Mouse (Mus musculus): ENCODE data around the gene Zfp759. TPM values are rescaled to one million over a fixed set of nuclear protein-coding genes. Genes with fewer than 3 reads are reported as not detected.
"Not testable (repeated sequence)": the region's sequence is repeated elsewhere in the genome, so short reads cannot be mapped to it uniquely, and the experiment has no call there.

Gene Zfp759
- total and polyA plus RNA-seq, 2 experiments from 2014 or later = 0.11 to 1.2 TPM

DNA sequence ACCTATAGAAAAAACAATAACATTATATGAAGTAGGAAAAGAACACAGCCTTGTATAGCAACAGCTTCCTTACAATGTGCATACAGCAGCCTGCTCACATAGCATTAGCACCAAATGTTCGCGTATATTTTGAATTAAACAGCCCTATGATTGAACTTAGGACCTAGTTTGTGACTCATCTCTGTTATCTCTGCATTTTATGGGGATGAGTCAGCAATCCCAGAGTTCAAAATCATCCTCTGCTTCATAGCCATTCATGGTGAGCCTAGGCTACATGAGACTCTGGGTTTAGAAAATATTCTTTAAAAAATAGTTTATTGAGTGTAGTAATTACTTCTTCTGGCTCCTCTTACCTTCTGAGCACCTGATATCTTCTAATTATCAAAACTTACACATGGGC is 8.2 kb upstream of the Zfp759 start:
- no peak overlapping the region for H3K9ac ChIP-seq (replicated peaks; ENCODE audit: low read depth, low read length)
- H3K4me2 ChIP-seq (ENCODE audit: low read depth, low read length) = no peak overlapping the region
- H3K4me3 ChIP-seq (ENCODE audit: low read depth, low read length) = no peak overlapping the region
- ATAC-seq (ENCODE audit: insufficient read depth, low read depth) (no peak), DNase-seq (ENCODE audit: low spot score) (no peak)
- H3K36me3 ChIP-seq (replicated peaks; ENCODE audit: control insufficient read depth, insufficient read depth, low read length) = no peaks in the 10 kb centered on the region
- no peaks in the 10 kb centered on the region for H3K27me3 ChIP-seq (ENCODE audit: control insufficient read depth, insufficient read depth, low read length)
- WGBS = 71% methylated on average over 2 of the region's 2 CpGs
- no peak overlapping the region for H3K27ac ChIP-seq (ENCODE audit: low read depth)
- TF ChIP-seq EP300 (IDR thresholded peaks at IDR 0.05; ENCODE audit: low read depth) = no peak
- TF ChIP-seq CTCF (IDR thresholded peaks at IDR 0.05; ENCODE audit: low read depth) = no peak
- peaks cover 3% of the 10 kb centered on the region; the same call in 1 of the 2 replicates for H3K4me1 ChIP-seq (ENCODE audit: control insufficient read depth, insufficient read depth)
- no peaks in the 10 kb centered on the region for H3K9me3 ChIP-seq (replicated peaks; ENCODE audit: control insufficient read depth, low read length)

DNA sequence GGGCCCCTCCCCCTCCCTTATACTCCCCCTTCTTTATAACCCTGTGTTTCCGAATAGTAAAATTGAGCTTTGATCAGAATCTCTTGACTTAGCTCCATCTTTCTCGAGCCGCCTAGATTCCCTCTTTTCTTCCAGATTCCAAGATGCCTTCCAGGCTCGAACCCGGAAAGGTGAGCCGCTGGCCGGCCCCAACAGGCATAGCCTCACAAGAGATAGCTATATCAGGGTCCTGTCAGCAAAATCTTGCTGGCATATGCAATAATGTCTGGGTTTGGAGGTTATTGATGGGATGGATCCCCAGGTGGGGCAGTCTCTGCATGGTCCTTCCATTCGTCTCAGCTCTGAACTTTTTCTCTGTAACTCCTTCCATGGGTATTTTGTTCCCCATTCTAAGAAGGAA is 5.3 kb upstream of the Zfp759 start, which contains the start of gene Rslcan18:
TSS of gene Rslcan18 (minus strand) at position 101 of the 400 bp plus-strand sequence.
- WGBS = 79% methylated on average over 8 of the region's 8 CpGs
- H3K4me3 ChIP-seq (ENCODE audit: low read depth, low read length); DNase-seq (ENCODE audit: low spot score); H3K27ac ChIP-seq (ENCODE audit: low read depth); H3K9ac ChIP-seq (replicated peaks; ENCODE audit: low read depth, low read length); H3K9me3 ChIP-seq (replicated peaks; ENCODE audit: control insufficient read depth, low read length); H3K4me2 ChIP-seq (ENCODE audit: low read depth, low read length); H3K27me3 ChIP-seq (ENCODE audit: control insufficient read depth, insufficient read depth, low read length); H3K36me3 ChIP-seq (replicated peaks; ENCODE audit: control insufficient read depth, insufficient read depth, low read length); H3K4me1 ChIP-seq (ENCODE audit: control insufficient read depth, insufficient read depth); ATAC-seq (ENCODE audit: insufficient read depth, low read depth): not testable (repeated sequence)

DNA sequence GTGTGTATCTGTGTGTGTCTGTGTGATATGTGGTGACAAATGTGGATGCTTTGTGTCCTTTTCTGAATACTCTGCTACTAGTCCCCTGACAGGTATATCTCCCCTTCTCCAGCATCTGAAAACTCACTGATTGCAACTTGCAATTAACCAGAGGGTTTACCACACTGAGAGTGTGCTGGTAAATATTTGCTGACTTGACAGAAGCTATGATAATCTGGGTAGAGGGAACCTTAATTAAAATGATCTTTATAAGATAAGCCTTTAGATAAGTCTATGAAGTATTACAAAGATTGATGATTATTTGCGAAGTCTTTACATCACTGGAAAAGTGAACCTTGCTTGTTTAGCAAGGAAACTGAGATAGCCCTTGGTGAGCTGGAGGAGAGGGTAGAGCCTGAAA is 3.0 kb downstream of the Zfp759 start:
- ATAC-seq (ENCODE audit: insufficient read depth, low read depth) (no peak), DNase-seq (ENCODE audit: low spot score) (no peak)
- no peaks in the 10 kb centered on the region for H3K36me3 ChIP-seq (replicated peaks; ENCODE audit: control insufficient read depth, insufficient read depth, low read length)
- 83% methylated on average over 1 of the region's 1 CpGs for WGBS
- H3K27me3 ChIP-seq (ENCODE audit: control insufficient read depth, insufficient read depth, low read length) = no peaks in the 10 kb centered on the region
- peaks cover 5% of the 10 kb centered on the region; the same call in 1 of the 2 replicates for H3K4me1 ChIP-seq (ENCODE audit: control insufficient read depth, insufficient read depth)
- no peak overlapping the region for H3K9ac ChIP-seq (replicated peaks; ENCODE audit: low read depth, low read length)
- H3K4me3 ChIP-seq (ENCODE audit: low read depth, low read length) = no peak overlapping the region
- H3K4me2 ChIP-seq (ENCODE audit: low read depth, low read length) = no peak overlapping the region
- TF ChIP-seq CTCF (IDR thresholded peaks at IDR 0.05; ENCODE audit: low read depth) (no peak), EP300 (IDR thresholded peaks at IDR 0.05; ENCODE audit: low read depth) (no peak)
- no peak overlapping the region for H3K27ac ChIP-seq (ENCODE audit: low read depth)
- no peaks in the 10 kb centered on the region for H3K9me3 ChIP-seq (replicated peaks; ENCODE audit: control insufficient read depth, low read length)

DNA sequence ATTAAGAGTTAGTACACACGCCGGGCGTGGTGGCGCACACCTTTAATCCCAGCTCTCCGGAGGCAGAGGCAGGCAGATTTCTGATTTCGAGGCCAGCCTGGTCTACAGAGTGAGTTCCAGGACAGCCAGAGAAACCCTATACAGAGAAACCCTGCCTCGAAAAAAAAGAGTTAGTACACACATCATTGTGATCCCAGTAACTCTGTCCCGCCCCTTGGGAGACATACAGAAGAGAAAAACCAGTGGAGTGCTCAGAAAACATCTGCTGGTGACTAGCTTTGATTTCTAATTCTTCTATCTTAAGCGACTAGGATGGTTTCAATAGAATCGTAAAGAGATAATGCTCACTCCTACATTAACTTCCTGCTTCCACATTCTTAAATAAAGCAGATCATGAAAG is 6.0 kb downstream of the Zfp759 start:
- Histone ChIP-seq H3K4me2 (ENCODE audit: low read depth, low read length) (peak overlapping the region; percentile 70), H3K4me3 (ENCODE audit: low read depth, low read length) (peak overlapping the region; percentile 80; the same call in 1 of the 2 replicates)
- WGBS = 71% methylated on average over 10 of the region's 10 CpGs
- not testable (repeated sequence) for H3K27me3 ChIP-seq (ENCODE audit: control insufficient read depth, insufficient read depth, low read length); DNase-seq (ENCODE audit: low spot score); H3K36me3 ChIP-seq (replicated peaks; ENCODE audit: control insufficient read depth, insufficient read depth, low read length); H3K4me1 ChIP-seq (ENCODE audit: control insufficient read depth, insufficient read depth); H3K9me3 ChIP-seq (replicated peaks; ENCODE audit: control insufficient read depth, low read length); ATAC-seq (ENCODE audit: insufficient read depth, low read depth); H3K9ac ChIP-seq (replicated peaks; ENCODE audit: low read depth, low read length); H3K27ac ChIP-seq (ENCODE audit: low read depth)

DNA sequence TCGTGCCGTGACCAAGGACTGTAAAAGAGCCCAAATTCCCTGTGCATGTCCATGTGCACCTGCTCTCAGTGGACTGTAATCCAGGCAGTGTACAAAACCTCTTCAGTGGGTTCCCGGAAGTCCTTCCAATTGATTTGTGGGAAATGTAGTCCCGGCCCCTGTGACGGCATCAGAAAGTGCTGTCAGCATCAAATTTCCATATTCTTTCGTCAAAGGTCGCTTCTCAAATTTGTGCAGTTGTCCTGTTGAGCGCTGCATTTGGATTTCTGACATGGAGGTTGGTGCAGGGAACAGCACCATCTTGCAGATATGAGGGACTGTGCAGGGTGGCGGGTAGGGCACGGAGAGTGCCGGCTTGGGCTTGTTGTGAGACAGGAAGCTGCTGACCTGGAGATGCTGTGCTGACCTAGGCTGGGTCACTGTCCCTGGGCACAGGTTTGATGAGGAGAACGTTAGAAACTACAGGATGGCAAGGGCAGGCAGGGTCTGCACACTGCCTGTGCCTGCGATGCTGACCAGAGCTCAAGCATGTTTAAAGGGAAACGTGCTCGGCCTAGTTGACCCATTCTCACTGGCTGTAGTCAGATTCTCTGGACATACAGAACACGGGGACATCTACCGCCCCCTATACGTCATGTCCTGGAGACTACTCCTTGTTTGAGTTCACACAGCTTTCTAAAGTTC is 6.7 kb downstream of the Zfp759 start:
- no peaks in the 10 kb centered on the region for H3K27me3 ChIP-seq (ENCODE audit: control insufficient read depth, insufficient read depth, low read length)
- 1% methylated on average over 18 of the region's 18 CpGs for WGBS
- H3K27ac ChIP-seq (ENCODE audit: low read depth) = peak overlapping the region; percentile 75
- no peaks in the 10 kb centered on the region for H3K36me3 ChIP-seq (replicated peaks; ENCODE audit: control insufficient read depth, insufficient read depth, low read length)
- H3K4me1 ChIP-seq (ENCODE audit: control insufficient read depth, insufficient read depth) = peaks cover 5% of the 10 kb centered on the region; the same call in 1 of the 2 replicates
- peak overlapping the region; percentile 70 for H3K4me2 ChIP-seq (ENCODE audit: low read depth, low read length)
- H3K9me3 ChIP-seq (replicated peaks; ENCODE audit: control insufficient read depth, low read length) = no peaks in the 10 kb centered on the region
- ATAC-seq (ENCODE audit: insufficient read depth, low read depth) (peak; percentile 95), DNase-seq (ENCODE audit: low spot score) (peak; percentile 89)
- TF ChIP-seq CTCF (IDR thresholded peaks at IDR 0.05; ENCODE audit: low read depth) (no peak), EP300 (IDR thresholded peaks at IDR 0.05; ENCODE audit: low read depth) (no peak)
- peak overlapping the region; percentile 68 for H3K9ac ChIP-seq (replicated peaks; ENCODE audit: low read depth, low read length)
- H3K4me3 ChIP-seq (ENCODE audit: low read depth, low read length) = peak overlapping the region; percentile 80

DNA sequence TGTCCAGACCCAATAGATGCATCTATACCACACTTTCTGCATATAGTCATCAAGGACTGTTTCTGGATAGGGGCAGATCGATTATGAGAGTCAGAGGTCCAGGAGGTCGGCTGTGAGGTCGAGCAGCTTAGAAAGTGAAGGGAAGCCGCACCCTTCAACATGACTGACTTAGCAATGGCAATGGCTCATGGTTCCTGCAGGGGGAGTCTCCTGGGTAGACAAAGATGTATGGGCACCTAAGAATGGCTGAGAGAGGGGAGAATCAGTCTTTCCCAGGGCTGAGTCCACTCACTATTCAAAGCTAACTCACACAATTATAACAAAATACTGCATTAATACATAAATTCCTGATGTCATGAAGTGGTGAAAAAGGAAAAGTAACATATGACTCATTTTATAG is 44.7 kb downstream of the Zfp759 start:
- 40% methylated on average over 4 of the region's 4 CpGs for WGBS
- H3K4me3 ChIP-seq (ENCODE audit: low read depth, low read length); DNase-seq (ENCODE audit: low spot score); ATAC-seq (ENCODE audit: insufficient read depth, low read depth); H3K4me1 ChIP-seq (ENCODE audit: control insufficient read depth, insufficient read depth); H3K9me3 ChIP-seq (replicated peaks; ENCODE audit: control insufficient read depth, low read length); H3K27ac ChIP-seq (ENCODE audit: low read depth); H3K4me2 ChIP-seq (ENCODE audit: low read depth, low read length); H3K36me3 ChIP-seq (replicated peaks; ENCODE audit: control insufficient read depth, insufficient read depth, low read length); H3K27me3 ChIP-seq (ENCODE audit: control insufficient read depth, insufficient read depth, low read length); H3K9ac ChIP-seq (replicated peaks; ENCODE audit: low read depth, low read length): not testable (repeated sequence)

DNA sequence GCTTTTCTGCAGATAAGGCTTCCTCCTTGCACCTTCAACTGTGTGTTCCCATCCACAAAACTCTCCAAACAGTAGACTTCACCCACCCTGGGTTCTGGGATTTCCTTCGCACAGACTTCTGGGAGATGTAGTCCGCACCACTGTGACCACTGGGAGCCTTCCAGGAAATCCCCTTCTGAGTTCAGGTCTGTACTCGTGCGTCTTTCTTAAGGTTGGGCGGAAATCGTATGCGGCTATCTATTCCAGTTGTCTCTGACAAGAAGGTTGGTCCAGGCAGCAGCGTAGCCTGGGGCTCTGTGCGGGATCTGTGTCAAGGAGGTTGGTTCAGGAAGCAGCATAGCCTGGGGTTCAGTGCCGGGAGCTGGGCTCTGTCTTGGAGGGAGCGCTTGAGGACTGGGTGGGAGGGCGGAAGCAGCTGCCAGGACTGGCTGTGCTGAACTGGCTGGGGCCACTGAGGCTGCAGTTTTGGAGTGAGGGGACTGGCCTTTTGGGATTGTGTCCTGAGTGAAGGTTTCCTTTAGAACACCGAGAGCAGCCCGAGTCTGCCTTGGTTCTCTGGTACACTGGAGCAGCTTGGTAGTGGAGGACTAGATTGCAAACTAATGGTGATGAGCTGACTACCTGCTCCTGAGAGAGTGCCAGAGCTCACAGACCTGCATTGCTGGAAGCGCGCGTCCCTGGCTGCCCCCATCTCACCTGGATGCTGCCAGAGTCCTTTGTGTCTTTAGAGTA is 51.7 kb downstream of the Zfp759 start, which contains the start of gene Rsl1:
TSS of gene Rsl1 (plus strand) at position 192 of the 732 bp plus-strand sequence.
- Histone ChIP-seq H3K4me3 (ENCODE audit: low read depth, low read length) (peak within 1 kb of the TSS; percentile 50), H3K9ac (replicated peaks; ENCODE audit: low read depth, low read length) (peak within 1 kb of the TSS; percentile 17; the same call in 1 of the 2 replicates), H3K4me2 (ENCODE audit: low read depth, low read length) (peak within 1 kb of the TSS; percentile 56), H3K27ac (ENCODE audit: low read depth) (peak within 1 kb of the TSS; percentile 26; the same call in 1 of the 2 replicates)
- H3K4me1 ChIP-seq (ENCODE audit: control insufficient read depth, insufficient read depth); H3K27me3 ChIP-seq (ENCODE audit: control insufficient read depth, insufficient read depth, low read length); H3K36me3 ChIP-seq (replicated peaks; ENCODE audit: control insufficient read depth, insufficient read depth, low read length); H3K9me3 ChIP-seq (replicated peaks; ENCODE audit: control insufficient read depth, low read length): not testable (repeated sequence)
- ATAC-seq (ENCODE audit: insufficient read depth, low read depth) (peak; percentile 94), DNase-seq (ENCODE audit: low spot score) (peak; percentile 61)
- WGBS = 3% methylated on average over 17 of the region's 17 CpGs

Measured in heart, postnatal 0 days (tissue).